ENCODE assay signal across 8 mouse cellular contexts in genomic region chr1:151820457-151820856, GRCm38 (mm10).
DNase-seq lines count a peak whose midpoint lies in the region; ATAC-seq and TF ChIP-seq lines count a peak whose summit lies in the region.

No protein-coding gene starts in this region.

- ATAC-seq in kidney, embryonic 14.5 days (ENCODE audit: low FRiP score, low TSS enrichment): no peak

- WGBS in kidney, embryonic 14.5 days: 40% methylated on average over 5 of the region's 5 CpGs
- WGBS in thymus, adult 2 months: 43% methylated on average over 5 of the region's 5 CpGs

- H3K4me3 ChIP-seq in kidney, embryonic 14.5 days (ENCODE audit: low read length): no peak overlapping the region
- H3K4me3 ChIP-seq in thymus, adult 2 months (ENCODE audit: control insufficient read depth, insufficient read depth, low read length): no peak overlapping the region

- no peaks in the 10 kb centered on the region for H3K9me3 ChIP-seq in kidney, embryonic 14.5 days (ENCODE audit: control insufficient read depth, low read length)

- no peak for TF ChIP-seq POLR2A in thymus, adult 2 months (IDR thresholded peaks at IDR 0.05; ENCODE audit: control insufficient read depth, extremely low read depth, insufficient read depth, low read length, poor library complexity)

- peaks cover 19% of the 10 kb centered on the region for H3K36me3 ChIP-seq in kidney, embryonic 14.5 days (ENCODE audit: control insufficient read depth, insufficient read depth, low read length)
- H3K36me3 ChIP-seq in thymus, adult 2 months (ENCODE audit: control insufficient read depth, insufficient read depth, low read length): peaks cover 25% of the 10 kb centered on the region

- no peak overlapping the region for H3K9ac ChIP-seq in kidney, embryonic 14.5 days (ENCODE audit: low read depth, low read length)

- no peaks in the 10 kb centered on the region for H3K4me1 ChIP-seq in kidney, embryonic 14.5 days (ENCODE audit: control insufficient read depth, insufficient read depth, low read length)
- no peaks in the 10 kb centered on the region for H3K4me1 ChIP-seq in thymus, adult 2 months (replicated peaks; ENCODE audit: control insufficient read depth, insufficient read depth, low read length)

- no peak overlapping the region for H3K27ac ChIP-seq in kidney, embryonic 14.5 days (ENCODE audit: low read depth, low read length)
- H3K27ac ChIP-seq in thymus, adult 2 months (ENCODE audit: control insufficient read depth, insufficient read depth, low read length): no peak overlapping the region

- no peaks in the 10 kb centered on the region for H3K27me3 ChIP-seq in kidney, embryonic 14.5 days (ENCODE audit: control insufficient read depth, insufficient read depth, low read length)
- no peaks in the 10 kb centered on the region for H3K27me3 ChIP-seq in thymus, adult 2 months (ENCODE audit: control insufficient read depth, insufficient read depth, low read length)

- TF ChIP-seq CTCF in thymus, adult 2 months (IDR thresholded peaks at IDR 0.05; ENCODE audit: borderline replicate concordance, control insufficient read depth, extremely low read depth, insufficient read depth, low read length, poor library complexity): no peak

- no peak overlapping the region for H3K4me2 ChIP-seq in kidney, embryonic 14.5 days (replicated peaks; ENCODE audit: low read depth, low read length)

- DNase-seq in kidney, adult 11 months: peak; percentile 28
- peak; percentile 86 for DNase-seq in MN1 (ENCODE audit: low spot score)
- DNase-seq in cerebellum, adult 9-10 months: peak; percentile 83
- DNase-seq in gastrocnemius, postnatal 10 days: peak; percentile 69
- peak; percentile 69 to 84 for DNase-seq in left cerebral cortex, adult 18-20 months (ENCODE audit: low spot score in 2 of 2)
- DNase-seq in natural killer cell, adult 2 months (ENCODE audit: low spot score in 2 of 2): peak; percentile 42 to 49
- peak; percentile 63 for DNase-seq in thymus, adult 2 months

Comparison
In these comparisons a context has a peak if more than half of its experiments do, and no peak if none do; other contexts are left out.
1. DNase-seq: peak in every context shown above with its lines; median percentile 86 in MN1; 83 in cerebellum, adult 9-10 months; 76 in left cerebral cortex, adult 18-20 months; 69 in gastrocnemius, postnatal 10 days; 63 in thymus, adult 2 months; 46 in natural killer cell, adult 2 months; 28 in kidney, adult 11 months.